Mouse (Mus musculus) bone marrow, adult 2 months (tissue): ENCODE data around the gene Rhbg. TPM values are rescaled to one million over a fixed set of nuclear protein-coding genes. Genes with fewer than 3 reads are reported as not detected.

Source experiments
- H3K27ac ChIP-seq: fragments of 200-500 bp; 2 replicates; pipeline ENCODE4 v1.5.1; 2012; ENCODE audit warnings: low read depth, mild to moderate bottlenecking, control low read depth, inconsistent platforms, low read length; ENCODE audit not compliant: control insufficient read depth, poor library complexity, insufficient read depth
- H3K4me1 ChIP-seq: fragments of 200-500 bp; 2 replicates; pipeline ENCODE4 v1.6.1; 2011; ENCODE audit warnings: low read length; ENCODE audit not compliant: control insufficient read depth, insufficient read depth
- H3K4me3 ChIP-seq: fragments of 200-500 bp; replicated peaks from 2 replicates; pipeline ENCODE3; 2011; ENCODE audit warnings: mild to moderate bottlenecking, low read depth, low read length, control low read depth; ENCODE audit not compliant: control insufficient read depth
- CTCF ChIP-seq: fragments of 200-500 bp; IDR thresholded peaks from 2 replicates; pipeline ENCODE4 v1.5.1; 2011; ENCODE audit warnings: low read length, control low read depth; ENCODE audit not compliant: control insufficient read depth, insufficient read depth
- POLR2A ChIP-seq: fragments of 200-500 bp; IDR thresholded peaks from 2 replicates; pipeline ENCODE4 v1.6.1; 2011; ENCODE audit warnings: low read depth, mild to moderate bottlenecking, control low read depth, low read length, borderline replicate concordance; ENCODE audit not compliant: control insufficient read depth
- WGBS: fragments of 180-500 bp; shearing (Covaris S2); methylation state at CpG from one replicate; pipeline ENCODE4 v1.1.7; 2018; 5-methylcytosine and 5-hydroxymethylcytosine counted together
- polyA plus RNA-seq: library from polyadenylated mRNA; stranded (reverse); fragments of >200 nt; gene quantifications from 2 replicates; pipeline ENCODE4 v1.2.4, GENCODE M21; 2011; ENCODE audit warnings: low replicate concordance; ENCODE audit not compliant: missing spikeins, insufficient read depth, insufficient read length

Gene Rhbg
- polyA plus RNA-seq, 1 experiment: not detected

- H3K4me1 ChIP-seq: no peaks in the 10 kb centered on the region; the same call in 1 of the 2 replicates
These were observed 44.4 kb downstream of the Rhbg start for GRCm38 (mm10) chr3:88210121-88210520.

GRCm38 (mm10) chr3:88209306-88209705, 45.2 kb downstream of the Rhbg start:
- H3K4me1 ChIP-seq: no peaks in the 10 kb centered on the region
- WGBS: 5% methylated on average over 6 of the region's 6 CpGs
- H3K27ac ChIP-seq: no peak overlapping the region
- TF ChIP-seq POLR2A (no peak), CTCF (no peak)
- H3K4me3 ChIP-seq: no peak overlapping the region

More at GRCm38 (mm10) chr3:88210121-88210520, 44.4 kb downstream of the Rhbg start:
- 31% methylated on average over 2 of the region's 2 CpGs for WGBS
- Histone ChIP-seq H3K4me3 (no peak overlapping the region), H3K27ac (no peak overlapping the region)
- TF ChIP-seq POLR2A: no peak
- no peak for TF ChIP-seq CTCF

DNA sequence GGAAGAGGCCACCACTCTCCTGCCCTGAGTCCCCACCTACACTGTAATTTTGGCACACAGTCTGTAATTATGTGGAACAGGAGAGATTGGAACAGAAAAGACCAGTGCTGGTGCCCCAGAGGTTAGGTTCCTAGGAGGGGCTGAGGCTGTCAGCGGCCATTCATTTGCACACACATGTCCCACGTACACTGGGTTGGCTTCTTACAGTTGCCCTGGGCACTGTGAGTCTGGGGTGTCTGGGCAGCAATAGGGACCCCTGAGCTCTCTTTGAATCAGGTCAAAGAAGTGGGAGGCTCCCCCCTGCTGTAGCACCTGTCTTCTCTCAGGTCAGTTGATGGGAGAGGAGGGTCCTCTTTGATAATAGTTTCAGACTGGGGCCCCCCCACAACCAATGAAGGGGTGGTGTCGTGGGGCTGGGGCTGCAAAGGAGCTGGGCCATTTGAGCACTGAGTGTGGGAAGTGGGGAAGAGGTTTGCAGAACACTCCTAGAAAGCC, 46.2 kb downstream of the Rhbg start:
- 26% methylated on average over 3 of the region's 3 CpGs for WGBS
- TF ChIP-seq CTCF (no peak), POLR2A (no peak)
- Histone ChIP-seq H3K4me3 (no peak overlapping the region), H3K27ac (no peak overlapping the region), H3K4me1 (no peaks in the 10 kb centered on the region)

DNA sequence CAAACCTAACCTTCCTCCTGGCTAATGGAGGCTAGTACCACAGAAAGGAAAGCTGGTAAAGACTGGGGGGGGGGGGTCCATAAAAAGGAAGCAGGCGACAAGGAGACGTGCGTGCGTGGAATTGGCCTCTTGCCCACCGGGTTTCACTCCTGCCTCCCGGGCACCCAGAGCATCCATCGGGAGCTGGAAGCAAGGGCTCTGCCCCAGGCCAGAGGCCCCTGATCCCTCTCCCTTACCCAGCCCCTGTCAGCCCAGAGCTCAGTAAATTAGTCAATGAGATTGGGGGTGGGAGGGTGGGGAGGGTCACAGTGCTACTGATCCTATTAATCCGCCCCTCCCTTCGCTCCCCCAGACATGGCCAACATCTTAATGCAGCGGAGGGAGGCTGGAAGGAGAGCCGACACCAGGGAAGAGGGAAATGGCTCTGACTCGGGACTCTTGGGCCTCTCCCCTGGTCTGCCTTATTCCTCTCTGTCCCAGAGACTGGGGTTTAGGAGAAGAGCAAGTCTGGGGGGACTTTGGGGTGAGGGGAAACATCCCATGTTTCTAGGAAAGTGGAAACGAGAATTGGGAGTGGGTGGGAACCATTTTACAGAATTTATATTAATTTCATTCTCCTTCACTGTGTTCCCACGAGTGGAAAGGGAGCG, 46.9 kb downstream of the Rhbg start:
- H3K4me3 ChIP-seq: no peak overlapping the region
- no peak overlapping the region for H3K27ac ChIP-seq
- TF ChIP-seq POLR2A: no peak
- TF ChIP-seq CTCF: no peak
- WGBS: 11% methylated on average over 15 of the region's 15 CpGs
- no peaks in the 10 kb centered on the region for H3K4me1 ChIP-seq

- H3K4me1 ChIP-seq: no peaks in the 10 kb centered on the region
- H3K4me3 ChIP-seq: no peak overlapping the region
- 11% methylated on average over 14 of the region's 14 CpGs for WGBS
- no peak for TF ChIP-seq POLR2A
- no peak for TF ChIP-seq CTCF
- no peak overlapping the region for H3K27ac ChIP-seq
These were observed 47.6 kb downstream of the Rhbg start for GRCm38 (mm10) chr3:88206901-88207371.

- H3K27ac ChIP-seq: no peak overlapping the region
- no peaks in the 10 kb centered on the region for H3K4me1 ChIP-seq
- WGBS: 14% methylated on average over 3 of the region's 3 CpGs
- TF ChIP-seq CTCF (no peak), POLR2A (no peak)
- H3K4me3 ChIP-seq: no peak overlapping the region
These were observed 48.0 kb downstream of the Rhbg start for GRCm38 (mm10) chr3:88206500-88206899.

- Histone ChIP-seq H3K4me1 (no peaks in the 10 kb centered on the region), H3K27ac (no peak overlapping the region), H3K4me3 (no peak overlapping the region)
- WGBS: 14% methylated on average over 8 of the region's 8 CpGs
- no peak for TF ChIP-seq CTCF
- no peak for TF ChIP-seq POLR2A
These were observed 48.7 kb downstream of the Rhbg start for GRCm38 (mm10) chr3:88205563-88206491.

DNA sequence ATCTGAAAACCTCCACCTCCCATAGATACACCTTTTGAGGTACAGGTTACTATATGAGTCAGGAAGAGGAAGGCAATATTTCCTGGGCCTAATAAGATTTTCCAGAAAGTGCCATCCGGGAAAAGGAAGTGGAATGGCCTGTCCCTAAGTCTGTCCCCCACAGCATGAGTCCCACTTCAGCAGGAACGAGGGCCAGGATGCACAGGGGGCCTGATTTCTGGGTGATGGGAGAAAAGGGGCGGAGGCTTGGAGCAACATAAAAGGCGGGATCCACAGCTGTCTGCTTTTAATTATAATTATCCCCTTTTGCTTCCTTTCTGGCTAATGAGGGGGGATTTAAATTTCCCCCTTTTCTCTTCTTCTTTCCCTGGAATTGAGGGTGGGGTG, 49.3 kb downstream of the Rhbg start:
- H3K27ac ChIP-seq: no peak overlapping the region
- WGBS: 24% methylated on average over 4 of the region's 4 CpGs
- H3K4me3 ChIP-seq: no peak overlapping the region
- no peak for TF ChIP-seq CTCF
- TF ChIP-seq POLR2A: no peak
- H3K4me1 ChIP-seq: no peaks in the 10 kb centered on the region
